Mouse (Mus musculus) ES-Bruce4 (cell line): ENCODE measurements around the gene Pecr. TPM values are rescaled to one million over a fixed set of nuclear protein-coding genes. Genes with fewer than 3 reads are reported as not detected.

Source experiments
- H3K27ac ChIP-seq: 2 replicates; pipeline ENCODE4 v1.5.1; 2012; ENCODE audit warnings: low read length, inconsistent platforms; ENCODE audit not compliant: insufficient read depth
- H3K27me3 ChIP-seq: 2 replicates; pipeline ENCODE4 v1.6.1; 2012; ENCODE audit warnings: mild to moderate bottlenecking, low read length, inconsistent platforms; ENCODE audit not compliant: control insufficient read depth, poor library complexity, insufficient read depth, severe bottlenecking
- H3K36me3 ChIP-seq: 2 replicates; pipeline ENCODE4 v1.6.1; 2012; ENCODE audit warnings: inconsistent platforms, mild to moderate bottlenecking, low read length, moderate library complexity; ENCODE audit not compliant: control insufficient read depth, poor library complexity, insufficient read depth, severe bottlenecking
- H3K4me1 ChIP-seq: one replicate; pipeline ENCODE4 v1.8.1; 2011; ENCODE audit warnings: low read length; ENCODE audit not compliant: control insufficient read depth, insufficient read depth
- H3K4me3 ChIP-seq: 2 replicates; pipeline ENCODE4 v1.5.1; 2011; ENCODE audit warnings: low read depth, mild to moderate bottlenecking, low read length
- H3K9ac ChIP-seq: 2 replicates; pipeline ENCODE4 v1.6.1; 2012; ENCODE audit warnings: low read depth, mild to moderate bottlenecking, inconsistent platforms; ENCODE audit not compliant: poor library complexity, severe bottlenecking
- H3K9me3 ChIP-seq: replicated peaks from 2 replicates; pipeline ENCODE4 v1.6.1; 2012; ENCODE audit warnings: mild to moderate bottlenecking, low read length, inconsistent platforms; ENCODE audit not compliant: control insufficient read depth, poor library complexity, insufficient read depth, severe bottlenecking
- CTCF ChIP-seq: IDR thresholded peaks from one replicate; pipeline ENCODE4 v1.8.1; 2011; ENCODE audit warnings: low read depth, low read length
- EP300 ChIP-seq: IDR thresholded peaks from 2 replicates; pipeline ENCODE4 v1.6.1; 2011; ENCODE audit warnings: low read depth, low read length; ENCODE audit not compliant: insufficient read depth
- POLR2A ChIP-seq: IDR thresholded peaks from one replicate; pipeline ENCODE4 v1.8.1; 2011; ENCODE audit warnings: low read length; ENCODE audit not compliant: insufficient read depth
- polyA plus RNA-seq: library from polyadenylated mRNA; stranded (reverse); fragments of >200 nt; gene quantifications from 2 replicates; pipeline ENCODE4 v1.2.4, GENCODE M21; 2011; ENCODE audit warnings: low read depth; ENCODE audit not compliant: missing spikeins, insufficient read depth, insufficient read length

The Pecr gene
- polyA plus RNA-seq, 1 experiment, result 67.1 TPM

DNA sequence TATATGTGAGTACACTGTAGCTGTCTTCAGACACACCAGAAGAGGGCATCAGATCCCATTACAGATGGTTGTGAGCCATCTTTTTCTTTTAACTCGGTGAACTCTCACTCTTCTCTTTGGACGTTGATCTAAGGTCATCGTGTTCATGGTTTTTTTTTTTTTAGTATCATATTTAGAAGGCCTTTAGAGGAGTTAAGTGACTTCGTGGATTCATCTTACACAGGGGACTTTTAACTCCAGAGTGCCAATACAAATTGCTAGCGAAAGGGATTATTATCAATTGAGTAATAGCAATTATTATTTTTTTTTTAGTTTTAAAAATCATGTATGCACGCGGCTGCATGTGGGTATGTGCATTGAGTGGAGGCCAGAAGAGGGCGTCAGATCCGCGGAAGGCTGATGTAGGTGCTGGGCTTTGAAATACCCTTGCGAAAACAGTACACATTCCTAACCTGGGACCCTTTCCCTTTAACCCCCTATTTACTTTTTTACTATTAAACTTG, 22.6 kb upstream of the Pecr start:
- Histone ChIP-seq H3K4me3 (peak overlapping the region; percentile 48), H3K4me1 (no peaks in the 10 kb centered on the region), H3K27me3 (no peaks in the 10 kb centered on the region), H3K9ac (peak overlapping the region; percentile 80), H3K27ac (peak overlapping the region; percentile 58), H3K9me3 (no peaks in the 10 kb centered on the region), H3K36me3 (peaks cover 6% of the 10 kb centered on the region)
- TF ChIP-seq CTCF, result peak; percentile 59
- TF ChIP-seq POLR2A, result no peak
- TF ChIP-seq EP300, result no peak

DNA sequence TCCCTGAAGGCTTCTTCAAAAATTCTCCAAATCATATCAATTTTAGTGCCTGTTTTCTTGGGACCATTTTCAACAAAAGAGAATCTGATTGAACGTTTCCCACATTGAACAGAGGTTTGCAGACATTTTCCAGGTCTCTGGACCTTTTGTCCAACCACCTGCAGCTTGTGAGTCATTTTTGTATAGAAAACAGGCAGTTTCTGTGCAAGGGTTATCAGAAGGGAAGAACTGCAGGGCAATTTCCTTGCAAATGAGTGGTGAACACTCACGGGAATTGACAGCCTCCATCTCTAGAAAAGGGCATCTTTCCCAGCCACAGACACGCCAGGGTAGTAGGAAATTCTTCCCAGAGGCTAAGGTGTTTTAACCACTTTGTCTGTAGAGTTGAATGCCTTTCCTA, 22.1 kb upstream of the Pecr start:
- no peaks in the 10 kb centered on the region for H3K4me1 ChIP-seq
- no peaks in the 10 kb centered on the region for H3K27me3 ChIP-seq
- H3K27ac ChIP-seq, result peak overlapping the region; percentile 25; the same call in 1 of the 2 replicates
- H3K9me3 ChIP-seq, result no peaks in the 10 kb centered on the region
- peak overlapping the region; percentile 80 for H3K9ac ChIP-seq
- H3K4me3 ChIP-seq, result no peak overlapping the region
- H3K36me3 ChIP-seq, result peaks cover 6% of the 10 kb centered on the region
- TF ChIP-seq CTCF, result no peak
- TF ChIP-seq POLR2A, result no peak
- TF ChIP-seq EP300, result no peak

- Histone ChIP-seq H3K27me3 (no peaks in the 10 kb centered on the region), H3K27ac (no peak overlapping the region), H3K4me3 (no peak overlapping the region), H3K9me3 (no peaks in the 10 kb centered on the region), H3K4me1 (no peaks in the 10 kb centered on the region), H3K36me3 (no peaks in the 10 kb centered on the region), H3K9ac (no peak overlapping the region)
- TF ChIP-seq EP300 (no peak), CTCF (no peak), POLR2A (no peak)
Measured at GRCm38 (mm10) chr1:72301845-72302244, 17.7 kb upstream of the Pecr start.

DNA sequence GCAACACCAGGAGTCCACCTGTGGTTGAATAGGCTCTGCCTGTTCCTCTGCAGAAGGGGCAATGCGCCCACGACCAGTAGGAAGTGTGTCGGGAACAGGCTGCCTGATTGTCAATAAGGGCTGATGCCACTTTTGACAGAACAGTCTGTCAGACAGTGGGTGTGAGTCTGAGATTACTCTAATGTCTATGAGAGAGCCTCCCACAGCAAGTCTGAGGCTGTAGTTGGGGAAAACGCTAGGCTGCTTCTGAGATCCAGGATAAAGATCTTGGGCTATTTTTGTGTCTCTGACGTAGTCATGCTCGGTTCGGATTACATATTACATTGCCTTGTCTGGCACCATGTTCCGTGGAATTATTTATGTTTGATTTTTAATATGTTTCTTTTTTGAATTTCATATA, 11.6 kb upstream of the Pecr start:
- Histone ChIP-seq H3K27ac (no peak overlapping the region), H3K4me3 (no peak overlapping the region), H3K4me1 (no peaks in the 10 kb centered on the region), H3K9me3 (no peaks in the 10 kb centered on the region), H3K9ac (no peak overlapping the region), H3K36me3 (no peaks in the 10 kb centered on the region), H3K27me3 (no peaks in the 10 kb centered on the region)
- TF ChIP-seq CTCF (no peak), POLR2A (no peak), EP300 (no peak)

- H3K4me3 ChIP-seq, result no peak overlapping the region
- no peak overlapping the region for H3K9ac ChIP-seq
- no peaks in the 10 kb centered on the region for H3K4me1 ChIP-seq
- H3K36me3 ChIP-seq, result no peaks in the 10 kb centered on the region
- no peaks in the 10 kb centered on the region for H3K27me3 ChIP-seq
- TF ChIP-seq POLR2A, result no peak
- TF ChIP-seq EP300, result no peak
- TF ChIP-seq CTCF, result no peak
- H3K27ac ChIP-seq, result no peak overlapping the region
- no peaks in the 10 kb centered on the region for H3K9me3 ChIP-seq
Measured at GRCm38 (mm10) chr1:72293869-72294663, 10.0 kb upstream of the Pecr start.

- no peaks in the 10 kb centered on the region for H3K4me1 ChIP-seq
- no peaks in the 10 kb centered on the region for H3K9me3 ChIP-seq
- no peak for TF ChIP-seq POLR2A
- TF ChIP-seq CTCF, result no peak
- TF ChIP-seq EP300, result no peak
Measured at GRCm38 (mm10) chr1:72291925-72292324, 7.8 kb upstream of the Pecr start.

More at GRCm38 (mm10) chr1:72291925-72292324, 7.8 kb upstream of the Pecr start:
- Histone ChIP-seq H3K9ac (no peak overlapping the region), H3K4me3 (no peak overlapping the region), H3K27me3 (no peaks in the 10 kb centered on the region), H3K36me3 (no peaks in the 10 kb centered on the region), H3K27ac (no peak overlapping the region)
